Mouse (Mus musculus): ENCODE data around the gene Mboat7. TPM values are rescaled to one million over a fixed set of nuclear protein-coding genes. Genes with fewer than 3 reads are reported as not detected.
"Not testable (repeated sequence)": the region's sequence is repeated elsewhere in the genome, so short reads cannot be mapped to it uniquely, and the experiment has no call there.

Mboat7 gene
- total RNA-seq, 2 experiments from 2014 or later: 17.1 to 17.9 TPM

DNA sequence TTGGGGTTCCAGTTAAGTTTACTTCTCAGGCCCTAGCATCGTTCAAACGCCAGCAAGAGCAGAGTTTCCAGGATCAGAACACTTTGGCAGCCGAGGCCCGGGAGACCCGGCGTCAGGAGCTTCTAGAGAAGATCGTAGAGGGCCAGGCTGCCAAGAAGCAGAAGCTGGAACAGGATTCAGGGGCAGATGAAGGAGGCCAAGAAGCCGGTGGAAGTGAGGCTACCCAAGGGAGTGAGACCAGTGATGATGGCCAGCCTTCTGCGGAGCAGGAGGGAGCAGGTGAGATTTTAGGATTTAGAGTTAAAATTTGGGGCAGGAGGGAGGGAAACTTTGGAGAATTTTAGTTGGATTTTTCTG is 1.6 kb upstream of the Mboat7 start:
- intact Hi-C loops (cut with DNase I): loop anchor here (5.0 to 10.0 kb wide), 3 partner anchors 48 to 1100 kb away; partner anchors contain the start of genes Cnot3, Rdh13 and Rpl28
- not testable (repeated sequence) for DNase-seq (ENCODE audit: low spot score)

DNA sequence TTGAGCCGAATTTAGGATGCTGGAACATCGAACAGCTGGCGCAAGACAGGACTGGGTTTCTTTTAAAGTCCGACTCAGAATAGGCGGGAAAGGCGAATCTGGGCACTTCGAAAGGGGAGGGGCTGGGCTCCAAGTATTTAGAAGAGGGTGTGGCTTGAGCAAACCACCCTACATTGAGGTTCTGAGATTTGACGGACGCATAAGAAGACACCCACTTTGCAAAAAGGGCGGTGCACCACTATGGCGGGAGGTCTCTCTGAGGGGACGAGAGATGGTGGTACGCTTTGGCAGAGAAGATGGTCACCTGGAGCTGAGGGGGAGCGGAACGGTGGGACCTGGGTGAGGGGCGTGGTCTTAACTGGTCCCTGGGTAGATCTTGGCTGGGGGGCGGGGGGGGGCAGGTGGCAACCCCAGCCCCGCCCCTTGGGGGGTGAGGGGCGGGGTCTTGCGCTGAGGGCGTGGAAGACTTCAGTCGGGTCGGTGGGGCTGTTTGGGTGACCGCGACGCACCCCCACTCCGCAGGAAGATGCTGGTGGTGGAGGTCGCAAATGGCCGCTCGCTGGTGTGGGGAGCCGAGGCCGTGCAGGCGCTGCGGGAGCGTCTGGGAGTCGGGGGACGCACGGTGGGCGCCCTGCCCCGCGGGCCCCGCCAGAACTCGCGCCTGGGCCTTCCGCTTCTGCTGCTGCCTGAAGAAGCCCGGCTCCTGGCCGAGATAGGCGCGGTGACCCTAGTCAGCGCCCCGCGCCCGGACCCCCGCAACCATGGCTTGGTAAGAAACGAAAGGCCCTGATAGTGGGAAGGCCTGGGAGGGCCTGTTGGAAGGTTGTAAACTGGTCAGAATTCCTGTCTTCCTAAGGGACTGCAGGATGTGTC is 989 bp upstream of the Mboat7 start:
- intact Hi-C loops (cut with DNase I): loop anchor here (5.0 to 10.0 kb wide), 3 partner anchors 47 to 1100 kb away; partner anchors contain the start of genes Cnot3, Rdh13 and Rpl28
- peak; percentile 55 for DNase-seq (ENCODE audit: low spot score)

DNA sequence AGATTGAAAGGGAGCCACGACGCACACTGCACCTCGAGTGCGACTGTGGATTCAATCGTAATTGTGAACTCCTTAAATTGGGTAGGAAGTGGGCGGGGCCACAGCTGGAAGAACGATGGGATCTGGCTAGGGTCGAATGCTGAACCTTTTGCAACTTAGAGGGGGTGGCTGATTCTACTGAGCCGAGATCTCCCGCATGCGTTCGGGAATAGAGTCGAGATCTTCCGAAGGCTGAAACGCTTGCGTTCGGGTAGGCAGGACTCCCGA is 419 bp upstream of the Mboat7 start:
- DNase-seq (ENCODE audit: low spot score): no peak
- intact Hi-C loops (cut with DNase I): loop anchor here (2.0 to 10.0 kb wide), 4 partner anchors 15 to 1101 kb away; partner anchors contain the start of genes Cnot3, Rdh13 and Rpl28

DNA sequence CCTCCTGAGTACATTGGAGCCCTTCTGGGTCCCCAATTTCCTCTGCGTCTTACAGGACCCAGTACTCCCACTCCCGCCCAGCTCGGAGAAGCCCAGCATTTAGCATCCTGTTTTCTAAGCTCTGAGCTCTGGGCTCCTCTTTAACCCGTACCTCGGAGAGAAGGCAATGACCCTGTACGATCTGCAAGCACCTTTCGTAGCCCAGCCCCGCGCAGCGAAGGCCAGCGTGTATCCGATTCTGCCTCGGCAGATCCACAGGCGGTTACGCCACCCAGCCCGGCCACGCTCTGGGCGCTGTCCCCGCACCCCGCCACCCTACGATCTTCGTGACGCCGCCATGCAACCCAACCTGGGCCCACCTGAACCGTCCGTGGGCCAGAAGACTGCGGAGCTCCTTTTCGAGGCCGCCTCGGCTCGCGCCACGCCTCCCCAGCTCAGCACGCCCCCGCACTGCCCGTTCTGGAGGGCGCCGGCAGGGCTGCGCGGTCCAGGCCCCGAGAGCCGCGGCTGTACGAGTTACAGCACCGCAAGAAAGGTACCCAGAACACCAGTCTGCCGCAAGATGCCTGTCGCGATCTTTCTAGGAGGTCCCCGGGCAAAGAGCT is 839 bp downstream of the Mboat7 start, which contains the start of gene Tsen34:
Gene Tsen34, plus strand, starts transcription at position 482 of the 605 bp plus-strand sequence.
- no peak for DNase-seq (ENCODE audit: low spot score)
- intact Hi-C loops (cut with DNase I): loop anchor here (1.0 to 10.0 kb wide), 5 partner anchors 14 to 1102 kb away; partner anchors contain the start of genes Cnot3, Rdh13 and Rpl28

DNA sequence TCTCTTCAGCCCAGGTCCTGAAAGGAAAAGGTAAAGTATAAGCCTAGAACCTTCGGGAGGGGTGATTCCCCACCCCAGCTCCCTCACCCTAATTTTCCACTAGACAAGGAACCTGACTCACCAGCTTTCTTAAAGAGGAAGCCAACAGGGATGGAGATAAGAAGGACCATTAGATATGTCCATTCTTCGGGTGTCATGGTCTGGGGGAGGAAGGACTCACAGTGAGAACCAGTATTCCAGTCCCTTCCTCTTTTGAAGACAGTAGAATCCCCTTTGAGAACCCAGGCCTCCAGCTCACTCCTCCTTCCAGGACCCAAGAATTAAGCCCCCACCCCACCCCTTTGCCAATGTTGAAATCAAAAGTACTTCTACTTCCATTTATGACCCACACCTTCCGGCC is 1.4 kb downstream of the Mboat7 start:
- intact Hi-C loops (cut with DNase I): loop anchor here (1.0 to 10.0 kb wide), 5 partner anchors 13 to 1103 kb away; partner anchors contain the start of genes Cnot3, Rdh13 and Rpl28
- no peak for DNase-seq (ENCODE audit: low spot score)

DNA sequence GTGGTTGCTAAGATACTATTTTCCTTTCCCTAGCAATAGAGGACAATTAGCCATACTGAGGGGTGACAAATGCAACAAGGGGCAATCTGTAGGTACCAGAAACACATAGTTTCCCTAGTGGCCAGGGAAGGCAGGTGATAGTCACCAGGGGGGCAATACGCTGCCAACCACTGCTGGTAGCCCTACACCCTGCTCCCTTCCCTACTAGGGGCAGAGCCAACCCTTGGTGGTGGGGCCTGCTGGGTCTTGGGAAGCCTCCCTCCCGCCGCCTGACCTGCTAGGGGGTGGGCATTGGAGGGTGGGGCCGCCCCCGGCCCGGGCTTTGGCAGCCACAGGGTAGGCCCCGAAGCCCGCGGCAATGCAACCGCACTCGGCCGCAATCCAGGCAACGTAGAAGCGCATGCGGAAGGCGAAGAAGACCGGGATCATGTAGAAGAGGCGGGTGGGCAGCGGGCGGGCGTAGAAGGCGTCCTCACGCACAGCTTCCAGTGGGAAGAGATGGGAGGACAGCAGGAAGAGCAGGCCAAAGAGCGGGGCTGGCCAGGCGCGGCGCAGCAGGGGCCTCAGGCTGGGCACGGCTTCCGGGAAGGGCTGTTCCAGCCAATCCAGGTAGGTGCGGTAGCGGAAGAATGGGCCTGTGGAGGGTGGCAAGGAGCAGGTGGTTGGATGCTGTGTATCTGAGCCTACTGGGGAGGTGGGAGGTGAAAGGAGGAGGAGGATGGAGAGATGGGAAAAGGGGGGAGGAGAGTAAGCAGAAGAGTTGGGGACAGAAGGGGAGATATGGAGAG is 7.7 kb downstream of the Mboat7 start:
- no peak for DNase-seq (ENCODE audit: low spot score)
- intact Hi-C loops (cut with DNase I): no loop called here

DNA sequence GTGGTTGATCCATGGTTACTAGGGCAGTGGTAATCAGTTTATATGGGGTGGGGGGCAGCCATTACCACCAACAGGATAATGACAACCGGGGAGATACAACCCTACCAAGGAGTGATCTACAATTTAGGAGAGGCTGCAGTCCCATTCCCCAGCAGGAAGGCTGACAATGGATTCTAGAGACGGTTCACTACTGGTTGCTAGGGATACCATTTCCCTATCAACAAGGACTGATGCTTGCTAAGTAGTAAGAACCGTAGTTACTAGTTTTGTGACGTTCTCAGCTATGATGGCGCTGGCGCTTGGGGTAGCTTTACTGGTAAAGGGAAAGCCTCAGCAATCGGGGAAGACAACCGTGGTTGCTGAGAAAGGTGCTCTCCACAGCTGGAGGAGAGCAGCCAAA is 8.6 kb downstream of the Mboat7 start:
- no peak for DNase-seq (ENCODE audit: low spot score)
- intact Hi-C loops (cut with DNase I): no loop called here

DNA sequence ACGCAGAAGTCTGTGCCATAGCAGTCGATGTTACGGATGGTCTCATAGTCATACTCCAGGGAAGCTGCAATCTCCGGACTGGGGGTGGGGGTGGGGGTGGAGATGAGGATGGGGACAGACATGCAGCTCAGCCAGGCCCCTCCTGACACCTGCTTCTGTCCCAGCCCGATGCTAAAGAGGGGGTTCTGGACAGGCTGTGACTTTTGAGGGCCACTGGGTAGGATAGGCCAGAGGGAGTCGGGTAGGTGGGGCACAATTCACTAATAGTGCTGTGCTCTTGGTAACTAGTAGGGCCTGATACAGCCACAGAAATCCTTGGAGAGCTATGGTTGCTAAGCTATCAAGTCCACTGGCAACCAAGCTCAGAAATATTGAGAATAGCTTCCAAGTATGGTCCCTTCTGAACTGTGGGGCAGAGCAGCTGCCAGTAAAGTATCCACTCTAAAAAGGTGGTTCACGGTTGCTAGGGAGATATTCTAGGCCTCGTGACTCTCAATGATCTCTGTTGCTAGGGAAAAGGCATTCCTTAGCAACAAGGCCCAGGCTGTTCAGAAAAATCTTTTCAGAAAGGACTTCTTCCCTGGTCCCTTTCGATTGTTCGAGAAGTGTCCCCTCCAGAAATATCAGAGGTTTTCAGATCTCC is 9.3 kb downstream of the Mboat7 start:
- intact Hi-C loops (cut with DNase I): no loop called here

DNA sequence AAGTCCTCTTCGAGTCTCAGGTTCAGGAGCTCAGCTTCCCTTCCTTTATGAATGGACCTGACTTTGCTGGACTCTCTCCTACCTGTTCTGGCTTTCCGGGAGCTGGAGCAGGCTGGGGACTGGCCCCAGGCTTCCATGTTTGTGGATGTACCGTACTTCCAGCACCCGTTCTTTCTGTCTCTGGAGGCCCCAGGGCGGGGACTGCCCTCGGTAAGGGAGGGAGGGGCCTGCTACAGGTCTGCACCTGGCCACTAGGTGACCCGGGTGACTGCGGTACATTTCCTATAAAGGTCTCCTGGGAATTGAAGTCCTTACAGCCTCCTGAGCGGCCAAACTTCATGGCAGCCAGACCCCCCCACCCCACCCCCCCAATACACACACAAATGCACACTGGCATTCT is 16.0 kb downstream of the Mboat7 start, which contains the start of gene Tmc4:
Gene Tmc4, minus strand, starts transcription at position 212 of the 400 bp plus-strand sequence.
- intact Hi-C loops (cut with DNase I): loop anchor here (2.0 to 10.0 kb wide), 2 partner anchors 29 to 797 kb away; no protein-coding TSS in a partner anchor
- no peak for DNase-seq (ENCODE audit: low spot score)

More for the DNA sequence above, 9.3 kb downstream of the Mboat7 start:
- no peak for DNase-seq (ENCODE audit: low spot score)

DNA sequence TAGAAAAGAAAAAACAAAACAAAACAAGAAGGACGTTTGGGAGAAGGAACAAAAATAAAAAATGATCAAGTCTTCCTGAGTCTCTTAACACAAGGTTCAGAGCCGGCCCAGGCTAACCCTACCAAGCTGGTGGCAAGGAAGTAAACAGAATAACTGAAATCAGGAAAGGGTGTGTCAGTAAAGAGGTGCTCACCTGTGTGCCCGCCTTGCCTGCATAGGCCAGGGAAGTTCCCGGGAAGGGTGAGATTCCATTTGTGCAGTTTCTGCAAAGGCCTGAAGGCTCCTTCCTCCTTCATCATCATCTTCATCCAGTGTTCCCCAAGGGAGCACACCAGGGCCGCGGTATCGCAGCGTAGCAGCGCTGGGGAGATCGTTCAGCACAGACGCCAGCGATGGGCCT is 17.0 kb downstream of the Mboat7 start:
- DNase-seq (ENCODE audit: low spot score): no peak
- intact Hi-C loops (cut with DNase I): loop anchor here (2.0 to 10.0 kb wide), 2 partner anchors 30 to 798 kb away; no protein-coding TSS in a partner anchor

DNA sequence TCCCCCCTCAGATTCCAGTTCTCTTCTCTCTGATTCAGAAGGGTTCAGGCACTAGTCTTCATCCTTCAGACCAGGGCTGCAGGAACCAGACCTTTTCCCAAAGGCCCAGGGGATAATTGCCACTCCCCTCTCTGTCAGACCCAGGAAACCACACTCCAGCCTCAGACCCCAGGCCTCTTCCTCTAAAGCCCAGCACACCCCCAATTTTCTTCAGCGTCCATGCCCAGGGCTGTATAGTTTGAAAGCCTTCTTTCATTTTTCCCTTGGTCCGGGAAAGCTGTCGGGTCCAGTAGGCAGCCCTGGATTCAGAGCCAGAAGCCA is 18.1 kb downstream of the Mboat7 start:
- DNase-seq (ENCODE audit: low spot score): no peak
- intact Hi-C loops (cut with DNase I): loop anchor here (10.0 kb wide), 1 partner anchor 800 kb away; no protein-coding TSS in a partner anchor

DNA sequence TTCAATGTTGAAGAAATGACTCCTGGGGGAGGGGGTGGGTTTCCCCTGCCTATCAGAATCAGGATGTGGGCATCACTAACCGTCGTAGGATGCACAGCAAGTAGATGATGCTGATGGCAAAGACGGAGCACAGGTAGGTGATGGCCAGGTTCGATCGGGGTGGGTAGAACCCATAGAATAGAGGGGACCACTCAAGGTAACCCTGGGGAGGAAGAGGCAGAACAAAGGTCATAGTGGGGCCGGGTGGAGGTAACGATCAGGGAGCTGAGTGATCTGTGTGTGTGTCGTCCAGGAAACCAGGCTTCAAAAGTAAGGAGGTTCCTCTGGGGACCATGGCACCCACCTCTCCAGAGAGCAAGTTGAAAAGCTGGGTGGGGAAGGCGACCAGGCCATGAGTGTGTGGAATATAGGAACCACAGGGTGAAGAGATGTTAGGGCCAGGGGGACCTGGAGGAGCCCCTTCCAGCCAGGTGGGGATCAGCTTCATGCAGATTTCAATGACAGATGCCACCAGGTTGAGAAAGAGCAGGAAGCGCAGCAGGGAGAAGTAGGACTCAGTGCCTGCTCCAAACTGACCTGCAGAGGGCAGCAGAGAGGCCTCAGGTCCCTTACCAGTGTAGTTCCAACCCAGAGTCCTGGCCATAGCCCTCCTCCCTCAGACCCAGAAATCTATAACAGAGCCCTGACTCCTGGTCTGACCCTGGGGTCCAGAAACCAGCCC is 18.7 kb downstream of the Mboat7 start:
- peak; percentile 37 for DNase-seq (ENCODE audit: low spot score)
- intact Hi-C loops (cut with DNase I): loop anchor here (10.0 kb wide), 1 partner anchor 800 kb away; no protein-coding TSS in a partner anchor

DNA sequence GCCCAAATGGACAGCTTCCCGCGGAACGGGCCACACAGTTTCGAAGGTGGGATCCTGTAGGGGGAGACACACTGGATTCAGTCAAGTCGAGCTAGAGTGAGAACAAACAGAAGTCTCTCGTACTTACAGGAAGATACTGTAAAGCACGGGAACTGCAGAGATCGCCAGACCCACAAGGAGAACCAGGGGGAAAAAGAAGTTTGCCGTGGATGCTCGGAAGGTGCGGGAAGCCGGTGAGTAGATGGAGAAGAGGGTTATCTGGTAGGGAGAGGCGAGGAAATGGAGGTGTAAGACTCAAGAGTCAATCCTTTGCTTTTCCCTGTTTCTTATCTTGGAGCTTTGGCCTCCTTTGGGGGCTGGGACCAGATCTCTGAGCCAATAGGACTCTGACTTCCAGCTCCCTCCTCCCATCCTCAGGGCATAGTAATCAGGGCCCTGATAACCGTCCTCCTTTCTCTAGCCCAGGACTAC is 26.4 kb downstream of the Mboat7 start:
- no peak for DNase-seq (ENCODE audit: low spot score)
- intact Hi-C loops (cut with DNase I): loop anchor here (1.0 kb wide), 1 partner anchor 25 kb away; the partner anchor contains the start of gene Tsen34

DNA sequence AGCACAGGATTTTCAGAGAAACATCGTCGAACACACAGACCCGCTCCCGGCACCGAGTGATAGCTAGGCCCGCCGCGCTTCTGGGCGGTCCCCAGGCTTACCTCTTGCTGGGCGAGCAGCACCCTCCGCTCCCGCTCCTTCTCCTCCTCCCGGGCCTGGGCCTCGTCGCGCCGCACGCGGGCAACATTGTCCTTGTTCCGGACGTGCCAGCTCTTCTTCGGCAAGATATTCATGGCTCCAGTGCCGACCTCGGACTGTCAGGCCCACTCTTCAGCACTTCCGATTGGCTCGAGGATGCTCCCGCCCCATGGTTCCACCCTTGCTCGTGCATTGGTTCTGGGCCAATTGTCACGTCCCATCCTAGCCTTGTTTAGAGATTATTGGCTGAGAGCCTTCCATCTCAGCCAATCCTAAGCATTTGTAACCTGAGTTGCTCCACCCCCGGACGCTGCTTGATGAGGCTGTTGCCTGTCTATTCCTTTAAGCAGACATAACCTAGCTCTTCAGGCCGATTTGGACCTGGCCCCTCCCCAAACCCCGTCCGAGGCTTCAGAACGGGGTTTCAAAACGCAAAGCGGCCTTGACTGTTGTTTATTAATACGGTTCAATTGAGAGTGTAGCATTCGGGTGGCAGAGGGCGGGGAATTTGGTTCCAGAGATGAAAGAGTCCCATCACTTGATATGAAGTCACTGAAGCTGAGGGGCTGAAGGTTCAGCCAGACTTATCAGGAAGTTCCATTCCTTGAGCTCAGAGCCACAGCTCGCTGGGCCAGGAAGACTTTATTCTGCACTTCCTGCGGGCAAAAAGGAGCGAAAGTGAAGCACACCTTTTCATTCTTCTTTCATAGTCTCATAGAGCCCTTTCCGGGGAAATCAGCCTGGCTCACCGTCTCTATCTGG is 27.9 kb downstream of the Mboat7 start, which contains the start of gene Leng1:
Gene Leng1, minus strand, starts transcription at position 626 of the 900 bp plus-strand sequence.
- intact Hi-C loops (cut with DNase I): loop anchor here (1.0 kb wide), 1 partner anchor 27 kb away; the partner anchor contains the start of gene Tsen34
- DNase-seq (ENCODE audit: low spot score): peak; percentile 96

DNA sequence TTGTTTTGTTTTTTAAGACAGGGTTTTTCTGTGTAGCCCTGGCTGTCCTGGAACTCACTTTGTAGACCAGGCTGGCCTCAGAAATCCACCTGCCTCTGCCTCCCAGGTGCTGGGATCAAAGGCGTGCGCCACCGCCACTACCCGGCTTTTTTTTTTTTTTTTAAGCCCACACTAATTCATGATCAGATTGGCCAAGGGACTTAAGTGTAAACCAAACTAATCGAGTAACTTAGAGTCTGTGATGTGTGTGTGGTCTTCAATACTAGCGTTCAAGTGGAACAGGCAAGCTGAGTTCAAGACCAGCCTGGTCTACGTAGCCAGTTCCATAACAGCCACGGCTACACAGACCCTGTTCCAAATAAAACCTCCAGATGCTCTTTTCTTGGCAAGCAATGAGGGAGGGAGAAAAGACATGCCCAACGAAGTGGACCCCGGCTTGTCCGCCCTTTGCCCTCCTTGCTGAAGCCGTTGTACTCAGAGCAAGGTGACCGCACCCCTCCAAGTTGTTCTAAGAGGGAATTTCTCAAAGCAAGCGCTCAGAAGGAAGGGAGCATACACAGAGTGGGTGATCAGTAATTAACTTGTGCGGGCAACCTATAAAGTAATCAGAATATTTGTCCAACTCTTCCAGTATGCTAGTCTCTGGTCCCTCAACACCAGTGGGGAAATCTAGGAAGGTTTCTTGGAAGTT is 28.7 kb downstream of the Mboat7 start:
- DNase-seq (ENCODE audit: low spot score): no peak
- intact Hi-C loops (cut with DNase I): loop anchor here (1.0 kb wide), 1 partner anchor 18 kb away; no protein-coding TSS in a partner anchor

DNA sequence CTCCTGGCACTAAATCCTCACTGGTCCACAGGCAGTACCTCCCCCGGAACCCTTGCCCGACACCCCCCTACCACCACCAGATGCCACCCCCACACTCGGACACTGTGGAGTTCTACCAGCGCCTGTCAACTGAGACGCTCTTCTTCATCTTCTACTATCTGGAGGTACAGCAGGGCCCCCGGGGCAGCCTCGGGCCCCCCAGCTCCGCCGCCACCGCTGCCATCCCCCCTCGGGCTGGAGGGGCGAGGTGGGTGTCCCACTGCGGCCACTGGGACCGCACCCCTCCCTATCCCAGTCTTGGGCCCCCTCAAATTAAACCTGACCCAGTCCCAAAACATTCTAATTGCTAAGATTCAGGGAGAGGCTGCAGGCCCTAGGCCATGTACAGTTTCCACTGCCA is 34.7 kb downstream of the Mboat7 start:
- DNase-seq (ENCODE audit: low spot score): no peak
- intact Hi-C loops (cut with DNase I): no loop called here

DNA sequence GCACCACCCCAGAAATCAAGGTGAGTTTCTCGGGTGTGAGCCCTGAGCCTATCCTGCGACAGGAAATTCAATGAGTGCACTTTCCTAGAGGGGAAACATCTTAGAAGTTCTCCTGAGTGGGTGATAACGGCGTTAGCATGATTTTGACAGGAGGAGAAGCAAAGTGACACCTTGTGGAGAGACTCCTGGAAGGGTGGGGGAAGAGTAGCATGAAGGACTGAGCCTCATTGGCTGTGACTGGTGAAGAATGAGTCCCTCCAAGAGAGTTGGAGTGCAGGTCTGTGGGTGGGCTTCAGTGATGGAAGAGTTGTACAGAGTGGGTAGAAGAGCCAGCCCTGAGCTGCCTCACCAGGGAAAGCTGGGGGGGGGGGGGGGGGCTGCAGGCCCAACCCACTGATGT is 36.4 kb downstream of the Mboat7 start:
- intact Hi-C loops (cut with DNase I): no loop called here
- DNase-seq (ENCODE audit: low spot score): no peak

Data from heart, postnatal 25 days (tissue).